Mouse (Mus musculus) kidney, postnatal 36 days (tissue): ENCODE results near the gene Pacsin2.
A peak's percentile ranks its signal among the peaks of the same experiment; 100 is the strongest.
"Not testable (repeated sequence)": the region's sequence is repeated elsewhere in the genome, so short reads cannot be mapped to it uniquely, and the experiment has no call there.

Experiments
- DNase-seq, 2 experiments: peaks; one replicate each; pipeline ENCODE4 v3.0.0; 2021 to 2022; ENCODE audit warnings: mixed read lengths in 2 of 2

The Pacsin2 gene

DNA sequence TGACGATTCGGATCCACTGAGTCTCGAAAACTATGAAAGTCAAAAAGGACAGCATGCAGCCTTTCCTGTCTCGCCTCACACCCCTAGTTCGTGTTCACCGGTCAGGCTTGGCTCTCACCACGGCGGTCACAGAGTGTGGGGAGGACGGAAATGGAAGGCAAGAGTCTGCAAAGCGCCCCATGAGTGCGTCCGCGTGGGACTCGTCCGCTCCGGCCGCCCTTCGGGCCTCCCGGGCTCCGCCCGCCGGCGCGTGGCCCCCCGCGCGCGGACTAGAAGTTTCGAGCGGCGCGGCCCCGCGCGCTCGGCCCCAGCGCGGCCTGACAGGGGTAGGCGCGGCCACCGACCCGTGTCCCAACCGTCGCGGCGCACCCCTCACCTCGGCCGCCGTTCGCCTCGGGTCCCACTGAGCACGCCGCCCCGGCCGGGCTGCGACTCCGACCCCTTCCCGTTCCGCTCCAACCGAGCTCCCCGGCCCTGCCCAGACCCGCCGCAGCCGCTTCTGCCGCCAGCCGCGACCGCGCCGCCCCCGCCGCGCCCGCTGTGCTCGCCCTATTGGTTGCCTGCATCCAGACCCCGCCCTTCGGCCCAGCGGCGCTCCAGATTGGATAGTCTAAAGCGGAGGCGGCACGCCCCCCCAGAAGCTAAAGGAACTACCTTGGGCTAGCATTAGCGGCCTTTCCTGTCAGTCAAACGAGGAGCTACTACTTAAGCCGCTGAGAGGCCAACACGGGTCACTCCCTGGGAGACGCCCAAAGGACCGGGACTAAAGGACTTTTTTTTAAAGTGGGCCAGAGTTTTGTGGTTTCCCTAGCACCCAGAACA lies at the start of gene Pacsin2:
Pacsin2 (minus strand) TSS at position 524 of the 822 bp plus-strand sequence.
- DNase-seq: peak; percentile 99 to 100

DNA sequence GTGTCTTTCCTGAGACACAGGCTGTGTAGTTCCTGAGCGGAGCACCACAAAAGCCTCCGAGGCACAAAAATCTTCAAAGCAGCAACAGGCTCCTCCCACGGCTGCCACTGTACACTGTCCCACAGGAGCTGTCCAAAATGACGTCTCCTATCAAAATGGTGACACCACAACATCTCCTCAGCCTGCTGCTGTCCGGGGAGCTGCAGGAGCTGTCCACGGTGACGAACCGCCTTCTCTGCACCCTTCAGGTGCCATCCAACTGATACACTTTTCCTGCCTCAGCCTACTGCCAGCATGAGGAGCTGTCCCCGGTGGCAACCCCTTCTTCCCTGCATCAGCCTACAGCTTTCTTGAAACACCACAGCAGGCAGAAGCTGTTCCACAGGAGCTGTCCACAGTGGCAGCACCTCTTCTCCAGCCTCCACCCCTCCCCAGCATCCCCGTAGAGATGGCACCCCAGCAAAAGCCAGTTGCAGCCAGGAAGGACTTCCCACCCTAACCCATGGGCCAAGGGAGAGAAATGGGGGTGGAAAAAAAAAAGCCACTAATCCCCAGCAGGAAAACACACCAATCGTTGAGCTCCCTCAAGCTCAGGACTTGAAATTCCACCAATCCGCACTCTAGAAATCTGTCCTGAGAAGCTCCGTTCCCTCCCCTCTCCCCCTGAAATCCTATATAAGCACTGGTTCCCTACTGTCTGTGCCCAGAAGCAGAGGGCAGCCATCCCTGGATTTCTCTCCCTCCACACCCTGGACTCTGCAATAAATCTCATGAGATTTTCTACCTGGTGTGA lies 48.3 kb upstream of the Pacsin2 start:
- no peak for DNase-seq

DNA sequence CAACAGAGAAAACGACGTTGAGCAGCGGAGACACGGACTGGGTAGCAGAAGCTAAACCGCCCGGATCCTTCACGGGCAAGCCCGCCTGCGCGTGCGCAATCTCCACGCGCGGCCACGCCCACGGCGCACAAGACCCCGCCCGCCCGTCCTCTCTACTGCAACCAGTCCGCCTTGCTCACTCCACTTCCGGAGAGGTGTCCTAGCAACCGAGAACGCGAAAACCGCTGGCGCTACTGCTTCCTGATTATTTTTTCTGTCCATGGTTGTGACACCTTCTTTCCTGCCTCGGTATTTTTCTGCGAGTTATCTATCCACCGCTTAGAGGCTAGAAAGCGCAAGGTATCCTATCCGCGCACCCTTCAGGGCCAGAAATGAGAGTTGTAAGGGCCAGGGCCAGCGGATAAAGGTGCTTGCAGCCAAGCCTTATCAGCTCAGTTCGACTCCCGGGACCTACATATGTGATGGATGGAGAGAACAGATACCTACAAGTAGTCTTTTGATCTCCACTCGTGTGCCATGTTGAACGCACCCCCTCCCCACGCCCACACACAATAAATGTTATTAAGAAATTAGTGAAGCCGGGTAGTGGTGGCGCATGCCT lies 46.5 kb upstream of the Pacsin2 start, which contains the start of gene Ttll1:
Ttll1 (minus strand) TSS at position 89 of the 601 bp plus-strand sequence.
- DNase-seq: peak; percentile 97 to 98

DNA sequence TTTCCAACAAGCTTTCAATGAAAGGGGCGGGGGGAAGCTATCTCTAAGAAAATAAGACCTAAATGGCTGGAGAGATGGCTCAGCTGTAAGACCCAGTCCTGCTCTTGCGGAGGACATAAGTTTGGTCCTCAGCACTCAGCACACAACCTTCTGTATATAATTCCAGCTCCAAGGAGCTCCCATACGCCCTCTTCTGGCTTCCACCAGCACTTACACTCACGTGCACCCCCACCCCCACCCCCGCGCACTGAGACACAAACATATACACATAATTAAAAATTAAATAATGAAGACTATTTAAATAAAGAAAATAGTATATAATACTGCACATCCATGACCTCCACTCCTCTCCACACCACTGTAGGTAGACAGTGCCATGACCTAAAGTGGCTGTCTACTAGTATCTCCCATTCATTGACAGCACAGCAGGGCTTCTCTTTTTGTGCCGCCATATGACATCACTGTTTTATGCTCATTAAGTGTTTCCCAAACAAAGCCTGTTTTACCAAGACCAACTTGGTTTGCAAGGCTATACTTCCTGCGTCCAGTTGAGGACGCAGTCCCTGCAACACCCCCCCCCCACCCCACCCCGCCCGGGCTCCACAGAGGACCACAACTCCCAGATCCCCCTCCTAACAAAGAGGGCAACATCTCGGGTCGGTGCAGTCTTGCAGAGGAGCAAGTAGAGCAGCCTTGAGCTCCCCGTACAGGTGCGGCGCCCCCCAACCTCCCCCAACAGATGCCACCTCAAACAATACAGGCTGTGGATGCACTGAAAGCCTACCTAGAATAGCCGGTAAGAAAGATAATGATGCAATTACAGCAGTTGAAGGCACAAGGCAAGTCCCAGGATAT lies 45.8 kb upstream of the Pacsin2 start:
- no peak for DNase-seq

DNA sequence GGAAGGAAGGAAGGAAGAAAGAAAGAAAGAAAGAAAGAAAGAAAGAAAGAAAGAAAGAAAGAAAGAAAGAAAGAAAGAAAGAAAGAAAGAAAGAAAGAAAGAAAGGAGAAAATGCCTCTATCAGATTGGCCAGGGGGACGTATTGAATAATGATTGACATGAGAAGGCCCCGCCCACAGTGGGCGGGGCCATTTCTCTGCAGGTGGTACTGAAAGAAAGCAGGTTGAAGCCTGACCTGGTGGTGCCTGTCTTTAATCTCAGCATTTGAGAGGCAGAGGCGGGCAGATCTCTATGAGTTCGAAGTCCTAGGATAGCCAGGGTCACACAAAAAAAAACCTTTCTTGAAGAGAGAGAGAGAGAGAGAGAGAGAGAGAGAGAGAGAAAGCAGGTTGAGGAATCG lies 37.1 kb upstream of the Pacsin2 start:
- not testable (repeated sequence) for DNase-seq

DNA sequence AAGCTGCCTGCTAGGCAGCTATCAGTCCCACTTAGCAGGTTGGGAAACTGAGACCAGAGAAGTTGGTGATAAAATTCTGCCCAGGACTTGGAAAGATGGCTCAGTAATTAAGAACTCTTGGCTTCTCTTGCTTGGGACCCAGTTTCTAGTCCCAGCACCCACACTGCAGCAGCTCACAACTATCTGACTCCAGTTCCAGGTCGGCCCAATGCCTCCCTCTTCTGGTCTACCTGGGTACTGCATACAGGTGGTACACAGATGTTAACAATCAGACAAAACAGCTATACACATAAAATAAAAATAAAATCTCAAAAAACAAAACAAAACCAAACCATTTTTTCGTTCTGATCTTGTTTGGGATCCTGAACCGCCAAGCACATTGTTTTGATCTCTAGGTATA lies 35.9 kb upstream of the Pacsin2 start:
- DNase-seq: peak; percentile 34 to 77

DNA sequence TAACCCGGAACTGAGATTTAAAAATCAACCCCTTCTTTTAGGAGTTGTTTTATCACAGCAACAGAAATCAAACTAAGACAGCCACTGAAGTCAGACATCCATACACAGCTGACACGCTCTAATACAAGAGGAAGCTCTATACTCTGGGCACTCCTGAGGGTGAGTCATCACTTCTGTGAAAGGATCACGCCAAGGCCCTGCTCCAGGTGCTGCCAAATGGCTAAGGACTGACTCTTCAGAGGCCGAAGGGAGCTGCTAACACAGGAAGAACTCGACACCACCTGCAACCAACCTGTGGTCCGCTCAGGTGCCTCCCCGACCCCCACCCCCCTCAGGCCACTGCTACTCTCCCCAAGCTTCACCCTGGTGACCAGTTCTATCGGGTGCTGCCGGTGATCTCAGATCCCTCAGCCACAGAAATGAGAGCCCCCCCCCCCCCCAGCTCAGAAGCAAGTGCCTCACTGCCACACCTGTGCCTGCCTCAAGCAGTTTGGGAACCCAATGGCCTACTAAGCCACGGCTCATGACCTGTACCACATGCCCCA lies 34.9 kb upstream of the Pacsin2 start:
- no peak for DNase-seq

DNA sequence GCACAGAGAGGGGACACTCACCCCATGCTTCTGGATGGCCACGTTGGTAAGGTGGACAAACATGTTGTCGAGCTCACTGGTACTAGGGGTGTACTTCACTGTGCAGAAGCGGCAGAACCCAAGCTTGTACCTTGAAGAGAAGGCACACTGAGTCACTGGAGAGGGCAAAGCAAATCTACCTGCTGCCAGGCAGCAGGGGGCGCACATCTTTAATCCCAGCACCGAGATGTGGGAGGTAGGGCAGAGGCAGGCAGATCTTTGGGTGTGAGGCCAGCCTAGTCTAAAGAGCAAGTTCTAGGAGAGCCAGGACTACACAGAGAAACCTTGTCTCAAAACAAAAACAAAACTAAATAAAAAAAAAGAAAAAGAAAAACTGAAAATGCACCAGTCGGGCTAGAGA lies 32.9 kb upstream of the Pacsin2 start:
- peak in 1 of 2 experiments; percentile 49 for DNase-seq

DNA sequence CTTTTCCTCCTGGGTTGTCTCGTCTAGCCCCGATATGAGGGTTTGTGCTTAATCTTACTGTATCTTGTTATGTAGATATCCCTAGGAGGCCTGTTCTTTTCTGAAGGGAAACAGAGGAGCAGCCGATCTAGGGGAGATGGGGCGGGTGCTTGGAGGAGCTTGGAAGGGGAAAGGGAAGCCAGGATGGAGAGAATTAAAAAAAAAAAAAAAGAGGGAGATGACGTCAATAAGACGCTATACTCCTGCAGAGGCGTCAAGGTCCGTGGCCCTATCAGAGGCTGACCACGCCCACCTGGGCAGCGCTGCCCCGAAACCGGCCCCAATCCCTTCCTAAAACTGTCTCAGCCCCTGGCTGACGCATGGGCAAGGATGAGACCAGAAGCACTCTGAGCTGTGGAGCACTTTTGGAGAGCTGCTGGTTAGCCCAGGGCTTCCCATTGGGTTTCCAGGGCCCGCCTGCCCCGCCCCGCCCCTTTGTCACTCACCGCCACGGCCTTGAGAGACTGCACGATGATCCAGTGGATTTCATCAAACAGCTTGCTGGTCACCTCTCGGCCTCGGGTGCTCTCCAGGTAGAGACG lies 31.5 kb upstream of the Pacsin2 start:
- no peak for DNase-seq

DNA sequence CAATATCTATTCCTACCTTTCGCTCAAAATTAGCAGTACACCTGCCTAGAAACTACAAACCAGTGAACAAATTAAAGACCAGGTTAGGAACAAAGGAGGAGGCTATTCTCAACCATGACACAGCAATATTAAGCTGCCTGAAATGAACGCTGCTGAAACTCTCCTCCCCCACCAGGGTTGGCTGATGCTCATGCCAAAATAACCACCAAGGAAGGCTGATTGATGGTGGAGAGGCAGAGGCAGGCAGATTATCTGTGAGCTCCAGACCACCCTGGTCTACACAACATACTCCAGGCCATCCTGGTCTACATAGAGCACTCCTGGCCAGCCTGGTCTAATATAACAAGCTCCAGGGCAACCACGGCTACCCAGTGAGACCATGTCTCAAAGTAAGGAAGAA lies 30.8 kb upstream of the Pacsin2 start:
- no peak for DNase-seq

DNA sequence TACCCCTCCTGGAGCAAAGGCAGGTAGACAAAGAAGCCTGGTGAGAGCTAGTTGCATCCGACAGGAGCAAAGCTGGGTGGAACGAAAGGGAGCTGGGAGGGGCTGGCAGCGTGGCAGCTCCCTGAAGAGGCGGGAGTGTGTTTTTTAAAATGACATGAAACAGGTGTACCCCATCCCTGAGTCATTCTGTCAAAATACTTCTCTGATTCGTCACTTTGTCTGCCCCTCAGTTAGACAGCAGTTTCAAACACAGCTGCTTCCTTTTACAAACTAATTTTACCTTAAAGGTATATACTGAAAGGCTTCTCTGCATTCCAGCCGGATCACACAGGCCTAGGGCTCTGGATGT lies 30.1 kb upstream of the Pacsin2 start:
- no peak for DNase-seq

DNA sequence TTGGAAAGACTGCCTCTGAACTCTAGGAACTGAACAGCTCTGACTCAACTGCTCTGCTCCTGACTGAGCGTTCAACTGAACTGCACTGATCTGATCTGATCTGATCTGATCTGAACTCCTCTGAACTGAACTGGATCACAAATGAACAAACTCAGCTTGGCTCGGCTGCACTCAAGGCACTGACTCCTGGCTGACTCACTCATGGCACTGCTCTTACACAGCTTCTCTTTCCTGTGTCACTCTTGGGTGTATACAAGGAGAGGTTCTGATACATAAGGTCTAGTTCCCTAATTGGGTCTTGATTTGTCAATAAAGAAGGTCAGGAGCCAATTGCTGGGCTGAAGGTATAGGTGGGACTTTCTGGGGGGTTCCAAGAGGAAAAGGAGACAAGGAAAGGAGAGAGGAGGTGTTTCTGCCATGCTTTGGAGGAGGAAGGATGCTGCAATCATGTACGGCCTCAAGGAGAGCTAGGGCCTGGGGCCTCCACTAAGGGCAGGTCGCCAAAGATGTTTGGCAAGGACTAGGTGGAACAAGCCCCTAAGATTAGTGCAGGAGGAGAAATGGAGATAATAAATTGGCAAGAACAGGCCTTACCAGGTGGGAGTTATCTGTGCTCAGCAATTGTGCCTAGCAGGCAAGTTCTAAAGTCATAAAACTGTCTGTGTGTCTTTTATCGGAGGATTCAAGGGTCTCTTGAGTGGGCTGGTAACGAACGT lies 29.6 kb upstream of the Pacsin2 start:
- DNase-seq: no peak

DNA sequence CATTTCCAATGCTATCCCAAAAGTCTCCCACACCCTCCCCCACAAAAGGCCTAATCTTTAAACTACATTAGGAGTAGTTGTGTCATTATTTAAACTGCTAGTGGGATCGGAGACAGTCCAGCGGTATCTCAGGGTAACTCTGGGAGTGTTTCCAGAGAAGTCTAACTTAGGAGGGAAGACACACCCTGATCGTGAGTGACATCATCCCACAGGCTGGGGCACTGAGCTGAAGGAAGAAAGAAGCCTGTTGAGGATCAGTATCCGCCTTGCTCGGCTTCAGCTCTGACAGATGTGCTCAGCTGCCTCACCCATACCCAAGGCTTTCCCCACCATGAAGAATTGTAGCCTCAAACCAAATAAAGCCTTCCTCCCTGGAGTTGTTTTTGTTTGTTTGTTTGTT lies 27.5 kb upstream of the Pacsin2 start:
- DNase-seq: no peak

DNA sequence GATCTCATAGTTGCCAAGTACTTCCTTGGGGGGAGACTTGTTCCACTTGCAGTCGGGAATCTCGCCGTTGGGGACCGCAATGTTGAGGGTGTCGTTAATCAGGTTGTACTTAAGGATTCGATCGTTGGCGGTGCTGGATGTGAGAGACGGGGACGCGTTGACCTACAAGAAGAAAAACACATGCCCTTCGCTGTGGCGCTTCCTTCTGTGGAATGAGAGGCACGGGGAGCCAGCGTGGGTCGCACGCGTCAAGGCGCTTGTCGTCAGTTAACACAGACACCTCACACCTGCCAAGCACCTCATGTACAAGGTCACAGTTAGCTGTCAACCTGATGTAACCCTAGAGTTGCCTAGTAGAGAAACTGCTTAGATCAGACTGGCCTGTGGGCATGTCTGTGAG lies 25.1 kb upstream of the Pacsin2 start:
- DNase-seq: no peak

DNA sequence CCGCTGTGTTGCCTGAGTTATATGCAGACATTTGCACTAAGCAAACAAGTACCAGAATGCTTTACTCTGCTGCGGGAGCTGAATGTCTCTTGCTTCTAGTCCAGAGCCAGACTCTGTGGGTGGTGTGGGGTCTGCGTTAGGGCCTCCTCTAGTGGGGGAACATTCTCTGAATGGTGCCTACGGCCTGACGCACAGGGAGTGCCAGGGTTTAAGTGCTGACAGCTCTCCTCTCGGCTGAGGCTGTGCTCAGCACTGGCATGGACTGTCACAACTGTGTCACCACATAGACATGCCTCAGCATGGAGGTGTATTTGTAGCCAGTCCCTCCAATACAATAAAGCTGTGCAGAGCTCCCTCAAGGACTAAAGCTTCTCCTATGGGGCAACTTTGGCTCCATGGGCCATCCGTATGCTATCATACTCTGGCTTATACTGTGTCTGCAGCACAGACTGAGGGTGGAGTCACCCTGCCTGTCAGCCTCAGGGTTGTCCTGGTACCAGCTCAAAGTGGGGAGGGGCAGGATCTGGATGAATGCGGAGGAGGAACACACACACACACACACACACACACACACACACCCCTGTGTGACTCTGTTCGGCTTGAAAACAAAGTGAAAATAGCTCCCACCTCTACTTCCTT lies 23.2 kb upstream of the Pacsin2 start:
- DNase-seq: no peak

DNA sequence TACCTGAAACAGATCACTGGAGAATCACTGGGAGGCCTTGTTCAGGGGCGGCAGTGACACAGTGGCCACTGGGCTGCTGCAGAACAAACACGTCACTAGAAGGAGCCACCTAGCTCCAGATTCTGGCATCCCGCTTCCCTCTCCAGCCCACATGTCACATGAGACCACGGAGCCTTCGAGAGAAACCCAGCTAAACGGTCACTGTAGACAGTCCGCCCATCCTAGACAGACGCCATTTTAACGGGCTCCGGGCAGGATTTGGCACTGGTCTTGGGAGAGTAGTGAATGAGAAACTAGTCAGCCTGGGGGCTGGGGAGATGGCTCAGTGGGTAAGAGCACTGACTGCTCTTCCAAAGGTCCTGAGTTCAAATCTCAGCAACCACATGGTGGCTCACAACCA lies 19.9 kb upstream of the Pacsin2 start:
- no peak for DNase-seq

DNA sequence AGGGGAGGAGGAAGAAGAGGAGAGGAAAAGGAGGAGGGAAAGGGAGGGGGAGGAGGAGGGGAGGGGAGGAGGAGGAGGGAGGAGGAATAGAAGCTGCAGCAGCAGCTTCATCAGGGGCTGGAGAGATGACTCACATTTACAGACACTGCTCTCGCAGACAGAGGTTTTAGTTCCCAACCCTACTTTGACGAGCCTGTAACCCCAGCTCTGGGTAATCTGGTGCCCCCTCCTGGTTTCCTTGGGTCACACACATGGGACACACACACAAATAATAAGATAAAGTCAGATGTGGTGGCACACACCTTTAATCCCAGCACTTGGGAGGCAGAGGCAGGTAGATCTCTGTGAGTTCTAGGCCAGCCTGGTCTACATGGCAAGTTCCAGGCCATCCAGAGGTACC lies 19.1 kb upstream of the Pacsin2 start:
- peak in 1 of 2 experiments; percentile 71 for DNase-seq

DNA sequence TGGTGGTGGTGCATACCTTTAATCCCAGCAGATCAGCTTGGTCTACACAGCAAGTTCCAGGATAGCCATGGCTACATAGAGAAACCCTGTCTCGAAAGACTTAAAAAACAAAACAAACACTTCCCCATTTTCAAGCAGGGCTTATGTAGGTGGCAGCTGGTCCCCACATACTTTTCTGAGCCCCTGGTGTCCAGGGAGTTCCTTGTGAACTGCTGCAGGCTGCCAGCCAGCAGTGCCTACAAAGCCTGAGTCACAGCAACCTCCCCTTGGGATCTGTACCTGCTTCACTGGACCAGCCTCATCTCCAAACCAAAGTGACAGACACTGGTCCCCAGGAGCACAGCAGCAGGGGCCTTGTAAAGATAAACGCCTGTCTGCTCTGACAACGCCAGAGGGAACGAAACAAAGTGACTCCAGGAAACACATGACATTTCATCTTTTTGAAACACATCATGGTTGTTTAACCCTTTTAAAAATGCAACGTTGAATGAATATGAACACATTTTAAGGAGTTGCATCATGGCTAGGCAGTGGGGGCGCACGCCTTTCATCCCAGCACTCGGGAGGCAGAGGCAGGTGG lies 18.3 kb upstream of the Pacsin2 start:
- no peak for DNase-seq

DNA sequence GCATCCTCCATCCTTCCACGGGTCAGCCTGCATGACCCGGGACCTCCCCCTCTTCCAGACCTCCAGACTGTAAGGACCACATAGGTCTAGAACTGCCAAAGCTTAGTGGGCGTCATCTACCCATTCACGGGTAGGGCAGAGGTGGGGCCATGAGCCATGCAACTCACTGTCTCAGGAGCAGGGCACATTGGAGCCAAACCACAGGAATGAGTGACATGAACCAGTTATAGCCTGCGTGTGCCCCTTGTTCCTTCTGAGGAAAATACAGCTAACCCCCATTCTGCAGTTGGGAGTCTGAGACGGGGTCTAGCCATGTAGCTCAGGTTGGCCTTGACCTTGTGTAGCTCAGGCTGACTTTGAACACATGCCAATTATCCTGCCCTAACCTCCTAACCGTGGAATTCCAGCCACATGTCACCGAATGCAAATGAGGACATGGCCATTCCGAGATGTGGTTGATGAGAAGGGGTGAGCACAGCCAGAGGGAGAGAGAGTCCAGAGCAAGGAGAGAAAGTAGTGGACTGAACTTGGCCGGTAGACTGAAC lies 16.9 kb upstream of the Pacsin2 start:
- no peak for DNase-seq

DNA sequence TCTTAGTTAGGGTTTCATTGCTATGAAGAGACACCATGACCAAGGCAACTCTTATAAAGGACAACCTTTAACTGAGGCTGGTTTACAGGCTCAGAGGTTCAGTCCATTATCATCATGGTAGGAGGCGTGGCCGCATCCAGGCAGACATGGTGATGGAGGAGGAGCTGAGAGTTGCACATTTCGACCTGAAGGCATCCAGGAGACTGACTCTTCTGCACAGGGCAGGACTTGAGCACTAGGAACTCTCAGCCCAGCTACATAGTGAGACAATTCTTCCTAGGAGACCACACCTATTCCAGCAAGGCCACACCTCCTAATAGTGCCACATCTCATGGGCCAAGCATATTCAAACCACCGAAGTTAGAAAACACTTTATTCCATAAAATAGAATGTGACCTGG lies 15.4 kb upstream of the Pacsin2 start:
- DNase-seq: no peak
